Mouse (Mus musculus) liver, postnatal 0 days (tissue): ENCODE results near the gene Pex11b. TPM values are rescaled to one million over a fixed set of nuclear protein-coding genes. Genes with fewer than 3 reads are reported as not detected.
A peak's percentile ranks its signal among the peaks of the same experiment; 100 is the strongest.

Experiments
- ATAC-seq: fragments of 200-750 bp; cut with Nextera tagmentation; 2 replicates; pipeline ENCODE4 v1.8.0; 2017; ENCODE audit warnings: mild to moderate bottlenecking, moderate library complexity
- DNase-seq: peaks from one replicate; pipeline ENCODE4 v3.0.0-alpha.2; 2016
- H3K27ac ChIP-seq: fragments of 300-500 bp; sonication (generic); 2 replicates; pipeline ENCODE4 v1.5.1; 2014; ENCODE audit warnings: antibody characterized with exemption, moderate library complexity, mild to moderate bottlenecking, low read depth
- H3K27me3 ChIP-seq: fragments of 300-500 bp; sonication (generic); 2 replicates; pipeline ENCODE4 v1.6.1; 2014; ENCODE audit warnings: low read length, control low read depth, mixed read lengths; ENCODE audit not compliant: insufficient read depth
- H3K36me3 ChIP-seq: fragments of 300-500 bp; sonication (generic); replicated peaks from 2 replicates; pipeline ENCODE4 v1.6.1; 2014; ENCODE audit warnings: mild to moderate bottlenecking, control low read depth, low read length, moderate library complexity, mixed read lengths; ENCODE audit not compliant: insufficient read depth
- H3K4me1 ChIP-seq: fragments of 300-500 bp; sonication (generic); 2 replicates; pipeline ENCODE4 v1.6.1; 2014; ENCODE audit warnings: antibody characterized with exemption, mild to moderate bottlenecking, control low read depth; ENCODE audit not compliant: insufficient read depth
- H3K4me2 ChIP-seq: fragments of 300-500 bp; sonication (generic); 2 replicates; pipeline ENCODE4 v1.6.1; 2014; ENCODE audit warnings: low read depth, mild to moderate bottlenecking, low read length, moderate library complexity, mixed read lengths
- H3K4me3 ChIP-seq: fragments of 300-500 bp; sonication (generic); 2 replicates; pipeline ENCODE4 v1.5.1; 2014; ENCODE audit warnings: low read depth, low read length
- H3K9ac ChIP-seq: fragments of 300-500 bp; sonication (generic); replicated peaks from 2 replicates; pipeline ENCODE4 v1.6.1; 2014; ENCODE audit warnings: mild to moderate bottlenecking, moderate library complexity
- H3K9me3 ChIP-seq: fragments of 300-500 bp; sonication (generic); 2 replicates; pipeline ENCODE4 v1.6.1; 2016; ENCODE audit warnings: mild to moderate bottlenecking, control low read depth, low read length, mixed read lengths
- CTCF ChIP-seq: sonication (generic); IDR thresholded peaks from 2 replicates; pipeline ENCODE4 v1.5.1; 2016; ENCODE audit warnings: antibody characterized with exemption, low read depth
- EP300 ChIP-seq: IDR thresholded peaks from 2 replicates; pipeline ENCODE4 v1.6.1; 2016; ENCODE audit warnings: antibody characterized with exemption, low read depth, mild to moderate bottlenecking
- WGBS: fragments of 180-500 bp; shearing (Covaris S2); extraction: QIAGEN DNeasy Blood & Tissue Kit; methylation state at CpG from one replicate; pipeline ENCODE4 v1.1.7; 2014; ENCODE audit not compliant: insufficient replicate concordance; 5-methylcytosine and 5-hydroxymethylcytosine counted together
- polyA plus RNA-seq: library from polyadenylated mRNA; unstranded; fragments of >200 nt; fragmentation: Nextera tagmentation; extraction: Ambion mirVana; gene quantifications from 2 replicates; pipeline ENCODE4 v1.2.1, GENCODE M21; 2015

Pex11b gene
- polyA plus RNA-seq, 1 experiment from 2014 or later, result 24.4 TPM

DNA sequence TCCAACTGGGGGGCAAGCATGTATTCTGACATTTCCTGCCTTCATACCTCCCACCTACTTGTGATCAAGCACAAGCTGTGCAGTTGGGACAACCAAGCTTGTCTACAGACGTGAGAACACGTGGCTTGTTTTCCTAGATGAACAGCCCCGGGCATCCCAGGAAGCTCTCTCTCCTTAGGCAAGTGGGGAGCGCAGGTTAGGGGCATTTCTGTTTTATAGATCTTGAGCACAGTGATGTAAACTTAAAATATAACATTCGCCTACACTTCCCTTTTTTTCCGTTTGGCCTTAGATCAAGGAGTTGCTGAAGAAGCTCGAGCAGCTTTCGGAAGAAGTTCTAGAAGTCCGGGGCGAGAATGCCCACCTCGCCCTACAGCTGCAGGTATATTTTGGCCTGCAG, 53.7 kb downstream of the Pex11b start:
- Histone ChIP-seq H3K4me3 (no peak overlapping the region), H3K4me2 (no peak overlapping the region), H3K36me3 (no peaks in the 10 kb centered on the region), H3K9ac (no peak overlapping the region), H3K9me3 (no peaks in the 10 kb centered on the region), H3K27ac (no peak overlapping the region), H3K27me3 (peaks cover 22% of the 10 kb centered on the region; the same call in 1 of the 2 replicates), H3K4me1 (no peaks in the 10 kb centered on the region; the same call in 1 of the 2 replicates)
- DNase-seq (no peak), ATAC-seq (no peak)
- TF ChIP-seq CTCF (no peak), EP300 (no peak)
- 60% methylated on average over 11 of the region's 11 CpGs for WGBS

DNA sequence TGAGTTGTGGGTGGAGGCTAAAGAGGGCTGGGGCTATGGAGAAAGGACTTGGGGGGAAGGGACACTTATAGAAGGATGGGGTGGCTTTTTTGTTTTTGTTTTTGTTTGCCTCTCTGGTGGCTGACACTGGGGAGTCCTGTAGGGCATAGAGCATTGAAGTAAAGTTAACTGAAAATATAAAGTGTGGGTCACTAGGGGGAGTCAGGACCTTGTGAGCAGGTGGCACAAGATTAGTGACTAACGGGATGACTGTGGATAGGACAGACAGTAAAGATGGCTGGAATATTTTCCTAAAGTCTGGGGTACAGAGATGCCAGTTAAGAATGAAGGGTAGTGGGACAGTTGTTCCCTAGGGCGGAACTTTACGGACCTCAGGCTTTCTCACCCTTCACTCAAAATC, 55.1 kb downstream of the Pex11b start:
- H3K9me3 ChIP-seq, result no peaks in the 10 kb centered on the region
- no peak for ATAC-seq
- DNase-seq, result no peak
- H3K4me1 ChIP-seq, result no peaks in the 10 kb centered on the region
- no peaks in the 10 kb centered on the region for H3K36me3 ChIP-seq
- H3K27ac ChIP-seq, result no peak overlapping the region
- no peak overlapping the region for H3K4me3 ChIP-seq
- H3K4me2 ChIP-seq, result no peak overlapping the region
- H3K9ac ChIP-seq, result no peak overlapping the region
- 50% methylated on average over 3 of the region's 3 CpGs for WGBS
- TF ChIP-seq EP300 (no peak), CTCF (peak; percentile 54)
- H3K27me3 ChIP-seq, result peaks cover 10% of the 10 kb centered on the region; the same call in 1 of the 2 replicates

DNA sequence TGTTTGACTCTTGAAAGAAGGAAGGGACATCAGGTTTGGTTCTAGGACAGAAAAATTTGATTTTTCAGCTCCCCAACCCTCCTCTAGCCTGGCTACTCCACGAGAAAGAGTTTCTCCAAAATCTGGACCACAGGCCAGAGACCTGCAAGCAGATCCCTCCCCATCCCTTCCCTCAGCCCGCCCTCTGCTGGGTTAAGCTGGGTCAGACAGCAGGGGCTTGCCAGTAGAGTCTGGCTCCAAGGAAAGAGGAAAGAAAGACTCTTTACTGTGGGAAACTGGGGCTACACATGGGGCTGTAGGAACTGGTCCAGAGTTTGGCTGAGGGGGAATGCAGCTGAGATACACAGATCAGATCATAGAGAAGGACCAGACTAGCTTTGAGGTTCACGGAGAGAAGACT, 57.3 kb downstream of the Pex11b start:
- Histone ChIP-seq H3K4me2 (no peak overlapping the region), H3K4me1 (peaks cover 7% of the 10 kb centered on the region), H3K4me3 (no peak overlapping the region), H3K9ac (no peak overlapping the region), H3K27ac (no peak overlapping the region), H3K36me3 (no peaks in the 10 kb centered on the region), H3K9me3 (no peaks in the 10 kb centered on the region), H3K27me3 (no peaks in the 10 kb centered on the region)
- ATAC-seq (no peak), DNase-seq (peak; percentile 29)
- TF ChIP-seq CTCF (peak; percentile 40), EP300 (no peak)
- 27% methylated on average over 3 of the region's 3 CpGs for WGBS

DNA sequence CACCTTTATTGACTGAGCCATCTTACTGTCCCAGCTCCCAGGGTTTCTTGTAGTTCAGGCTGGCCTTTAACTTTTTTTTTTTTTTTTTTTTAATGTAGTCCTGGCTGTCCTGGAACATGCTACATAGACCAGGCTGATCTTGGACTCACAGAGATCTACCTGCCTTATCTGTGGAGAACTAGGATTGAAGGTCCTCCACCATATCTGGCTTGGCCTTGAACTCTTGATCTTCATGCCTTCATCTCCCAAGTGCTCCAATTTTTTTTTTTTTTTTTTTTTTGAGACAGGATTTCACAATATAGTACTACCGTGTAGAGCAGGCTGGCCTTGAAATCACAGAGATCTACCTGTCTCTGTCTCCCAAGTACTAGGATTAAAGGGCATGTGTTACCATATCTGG, 58.4 kb downstream of the Pex11b start:
- DNase-seq, result no peak
- Histone ChIP-seq H3K36me3 (no peaks in the 10 kb centered on the region), H3K4me2 (no peak overlapping the region), H3K9ac (no peak overlapping the region), H3K4me3 (no peak overlapping the region), H3K9me3 (no peaks in the 10 kb centered on the region), H3K27ac (no peak overlapping the region), H3K4me1 (peaks cover 12% of the 10 kb centered on the region), H3K27me3 (no peaks in the 10 kb centered on the region)
- TF ChIP-seq CTCF, result no peak
- TF ChIP-seq EP300, result no peak
- no peak for ATAC-seq
- 32% methylated on average over 1 of the region's 1 CpGs for WGBS

Other genes with a start within 250 kb of the Pex11b start
- gene BC107364, start 183.1 kb upstream of the Pex11b start, polyA plus RNA-seq, result not detected in 2 replicates
- gene Hfe2, start 110.2 kb upstream of the Pex11b start, polyA plus RNA-seq, result 19.2 and 21.8 TPM in 2 replicates
- gene Txnip, start 77.4 kb upstream of the Pex11b start, polyA plus RNA-seq, result 65.3 and 72.4 TPM in 2 replicates
- gene Gm16253, start 58.4 kb upstream of the Pex11b start, polyA plus RNA-seq, result not detected in 2 replicates
- gene Polr3gl, start 41.2 kb upstream of the Pex11b start, polyA plus RNA-seq, result 12.9 and 14.7 TPM in 2 replicates
- gene Ankrd34a, start 38.7 kb upstream of the Pex11b start, polyA plus RNA-seq, result not detected in 2 replicates
- gene Lix1l, start 34.2 kb upstream of the Pex11b start, polyA plus RNA-seq, result 0.45 and 0.54 TPM in 2 replicates
- gene Rbm8a, start 5.4 kb upstream of the Pex11b start, polyA plus RNA-seq, result 54.6 and 56.5 TPM in 2 replicates
- not detected in 2 replicates for gene Gm42957, start 98 bp downstream of the Pex11b start, polyA plus RNA-seq
- gene Itga10, start 10.2 kb downstream of the Pex11b start, polyA plus RNA-seq, result 0.05 and 0.07 TPM in 2 replicates
- 0.37 and 0.45 TPM in 2 replicates for gene Ankrd35, start 34.8 kb downstream of the Pex11b start, polyA plus RNA-seq
- 4.6 and 5.2 TPM in 2 replicates for gene Pias3, start 61.0 kb downstream of the Pex11b start, polyA plus RNA-seq
- gene Nudt17, start 73.2 kb downstream of the Pex11b start, polyA plus RNA-seq, result 0.29 and 0.38 TPM in 2 replicates
- gene Polr3c, start 92.3 kb downstream of the Pex11b start, polyA plus RNA-seq, result 10.4 and 11.6 TPM in 2 replicates
- gene Rnf115, start 92.3 kb downstream of the Pex11b start, polyA plus RNA-seq, result 28.6 and 29.7 TPM in 2 replicates
- 49.4 and 57.7 TPM in 2 replicates for gene Pdzk1, start 193.9 kb downstream of the Pex11b start, polyA plus RNA-seq
- gene Cd160, start 194.0 kb downstream of the Pex11b start, polyA plus RNA-seq, result 0.78 and 0.89 TPM in 2 replicates